Mouse (Mus musculus) heart, adult 11 months (tissue): Measurements from ENCODE around the gene Poglut1.
"Not testable (repeated sequence)": the region's sequence is repeated elsewhere in the genome, so short reads cannot be mapped to it uniquely, and the experiment has no call there.

ENCODE experiments used
- DNase-seq: peaks from one replicate; pipeline ENCODE4 v3.0.0; 2022

The Poglut1 gene

DNA sequence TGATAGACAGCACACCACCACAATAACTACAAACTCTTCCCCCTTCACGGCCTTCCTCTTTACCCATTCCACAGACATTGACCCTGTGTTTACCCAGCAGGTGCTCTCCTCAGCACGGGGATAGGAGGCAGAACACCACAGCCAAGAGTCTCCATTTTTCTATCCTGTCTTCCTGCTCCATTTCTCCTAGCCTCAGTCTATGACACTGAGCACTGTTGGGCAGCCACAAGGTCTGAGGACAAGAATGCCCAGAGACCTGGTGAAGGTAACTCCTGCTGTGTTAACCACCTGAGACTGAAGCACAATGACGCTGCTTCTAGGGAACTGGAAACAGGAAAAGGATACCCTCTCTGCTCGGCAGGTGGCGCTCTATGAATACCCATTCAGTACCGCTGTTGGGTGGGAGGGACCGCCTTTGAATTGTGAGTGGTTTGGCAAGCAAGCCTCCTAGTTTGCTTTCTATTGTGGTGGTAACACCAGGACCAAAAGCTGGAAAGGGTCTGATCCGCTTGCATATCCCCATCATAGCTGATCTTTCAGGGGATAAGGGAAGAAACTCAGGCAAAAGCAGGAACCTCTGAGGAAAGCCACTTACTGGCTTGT, 13.4 kb downstream of the Poglut1 start:
- peak; percentile 96 for DNase-seq

DNA sequence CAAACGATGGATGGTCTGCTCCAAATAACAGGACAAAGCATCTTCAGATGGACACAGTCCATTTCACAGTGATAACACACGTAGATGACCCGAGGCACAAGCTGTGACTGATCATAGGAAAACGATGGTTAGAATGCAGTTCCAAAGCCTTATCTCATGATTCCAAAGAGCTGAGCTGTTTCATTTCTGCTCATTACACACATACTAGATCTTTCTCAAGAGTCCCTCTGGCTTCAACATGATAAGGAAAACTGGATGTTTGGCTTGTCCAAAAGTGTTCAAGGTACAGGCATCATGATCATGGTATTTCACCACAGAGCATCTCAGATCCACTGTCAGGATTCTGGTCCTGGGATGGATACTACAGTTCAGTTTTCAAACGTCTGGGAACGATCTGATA, 23.8 kb downstream of the Poglut1 start:
- DNase-seq: no peak

DNA sequence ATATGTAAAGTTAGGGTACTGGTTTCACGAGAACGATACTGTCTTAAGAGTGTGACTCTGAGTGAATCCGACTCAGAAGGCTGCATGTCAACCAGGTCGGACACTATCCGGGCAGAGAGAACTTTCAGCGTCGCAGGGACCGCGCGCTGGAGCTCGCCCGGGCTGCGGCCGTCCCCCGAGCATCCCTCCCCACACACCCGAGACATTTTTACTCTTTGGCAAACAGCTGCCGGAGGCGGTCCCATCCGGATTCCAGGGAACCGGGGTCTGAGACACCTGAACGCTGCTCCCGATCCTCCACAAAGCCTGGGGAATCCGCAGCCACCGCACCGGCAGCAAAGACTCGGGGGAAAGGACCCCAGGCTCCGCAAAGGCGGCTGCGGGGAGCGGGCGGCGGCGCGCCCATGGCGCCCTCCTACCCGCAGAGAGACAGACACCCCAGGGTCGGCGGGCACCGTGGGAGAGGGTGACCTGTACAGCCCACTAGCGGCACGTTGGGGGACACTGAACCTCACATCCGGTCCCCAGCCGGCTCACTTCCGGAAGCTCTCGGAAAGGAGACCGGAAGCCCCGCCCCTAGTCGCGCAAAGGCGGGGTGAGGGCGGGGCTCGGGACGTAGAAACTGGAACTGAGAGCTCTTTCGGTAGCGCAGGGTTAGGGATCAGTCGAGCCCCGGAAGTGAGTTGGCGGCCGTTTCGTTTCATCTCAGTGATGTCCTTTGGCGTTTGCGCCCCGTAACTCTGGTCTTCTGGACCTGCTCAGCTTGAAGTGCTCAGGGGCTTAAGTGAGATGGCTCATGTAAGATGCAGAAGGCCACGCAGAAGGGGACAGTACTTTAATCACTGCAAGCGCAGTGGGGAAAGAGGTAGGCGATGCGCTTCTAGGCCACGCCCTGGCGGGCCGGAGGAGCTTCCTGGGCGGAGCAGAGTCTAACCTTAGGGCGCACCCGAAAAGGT, 27.7 kb downstream of the Poglut1 start, which contains the start of gene Timmdc1:
Gene Timmdc1 (minus strand): TSS at position 535 of the 956 bp plus-strand sequence.
- DNase-seq: peak; percentile 100

DNA sequence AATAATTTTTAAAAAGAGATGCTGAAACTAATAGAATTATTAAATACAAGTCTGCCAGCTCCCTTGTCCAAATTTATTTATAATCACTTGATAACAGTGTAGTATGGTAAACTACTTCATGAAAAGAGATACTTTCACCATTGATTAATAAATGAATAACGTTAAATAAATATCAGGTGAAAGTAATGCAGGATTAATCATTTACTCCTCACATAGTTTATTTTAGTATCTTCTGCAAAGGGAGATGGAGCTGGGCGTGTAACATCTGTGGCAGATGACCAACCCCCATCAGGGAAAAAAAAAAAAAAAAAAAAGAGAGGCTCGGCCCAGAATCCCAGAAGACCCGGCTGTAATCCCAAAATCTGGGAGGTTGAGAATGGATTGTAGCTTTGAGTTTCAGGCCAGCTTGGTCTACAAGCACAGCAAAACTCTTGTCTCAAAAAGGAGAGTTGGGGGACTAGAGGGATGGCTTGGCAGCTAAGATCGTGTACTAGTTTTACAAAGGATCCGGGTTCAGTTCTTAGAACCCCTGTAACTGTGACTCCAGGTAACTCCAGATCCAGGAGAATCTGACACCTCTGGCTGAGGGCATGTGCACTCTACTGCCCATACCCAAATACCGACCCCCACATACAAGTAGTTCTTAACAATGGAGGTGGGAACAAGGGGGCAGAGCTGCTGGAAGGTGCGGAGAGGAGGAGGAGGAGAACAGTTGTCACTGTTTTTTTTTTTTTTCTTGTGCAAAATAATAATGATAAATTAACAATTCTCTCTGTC, 28.7 kb downstream of the Poglut1 start:
- DNase-seq: no peak

DNA sequence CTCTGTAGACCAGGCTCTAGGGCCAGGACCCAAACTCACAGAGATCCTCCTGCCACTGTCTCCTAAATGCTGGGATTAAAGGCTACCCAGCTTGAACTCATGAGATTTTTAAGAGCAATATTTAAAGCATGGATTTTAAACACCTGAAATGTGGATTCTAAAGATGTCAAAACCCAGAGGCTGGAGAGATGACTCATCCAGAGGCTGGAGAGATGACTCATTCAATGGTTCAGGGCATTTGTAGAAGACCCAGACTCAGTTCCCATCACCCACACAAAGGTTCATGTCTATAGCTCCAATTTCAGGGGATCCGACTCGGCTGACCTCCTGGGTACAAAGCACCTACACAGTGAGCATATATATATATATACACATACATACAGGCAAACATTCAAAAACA, 30.9 kb downstream of the Poglut1 start:
- no peak for DNase-seq

DNA sequence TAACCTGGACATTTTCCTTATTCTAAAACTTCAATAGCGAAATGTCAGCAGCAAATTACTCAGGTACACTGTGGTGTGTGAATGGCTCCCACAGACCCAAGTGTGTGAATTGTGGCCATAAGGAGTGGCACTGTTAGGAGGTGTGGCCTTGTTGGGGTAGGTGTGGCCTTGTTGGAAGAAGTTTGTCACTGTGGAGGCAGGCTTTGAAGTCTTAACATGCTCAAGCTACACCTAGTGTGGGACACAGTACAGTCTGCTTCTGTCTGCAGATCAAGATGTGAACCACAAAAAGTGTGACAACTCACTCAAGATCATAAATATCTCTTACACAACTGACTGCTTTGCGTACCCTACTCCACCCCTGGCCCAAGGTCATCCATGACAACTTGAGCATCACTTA, 39.2 kb downstream of the Poglut1 start:
- DNase-seq: no peak

DNA sequence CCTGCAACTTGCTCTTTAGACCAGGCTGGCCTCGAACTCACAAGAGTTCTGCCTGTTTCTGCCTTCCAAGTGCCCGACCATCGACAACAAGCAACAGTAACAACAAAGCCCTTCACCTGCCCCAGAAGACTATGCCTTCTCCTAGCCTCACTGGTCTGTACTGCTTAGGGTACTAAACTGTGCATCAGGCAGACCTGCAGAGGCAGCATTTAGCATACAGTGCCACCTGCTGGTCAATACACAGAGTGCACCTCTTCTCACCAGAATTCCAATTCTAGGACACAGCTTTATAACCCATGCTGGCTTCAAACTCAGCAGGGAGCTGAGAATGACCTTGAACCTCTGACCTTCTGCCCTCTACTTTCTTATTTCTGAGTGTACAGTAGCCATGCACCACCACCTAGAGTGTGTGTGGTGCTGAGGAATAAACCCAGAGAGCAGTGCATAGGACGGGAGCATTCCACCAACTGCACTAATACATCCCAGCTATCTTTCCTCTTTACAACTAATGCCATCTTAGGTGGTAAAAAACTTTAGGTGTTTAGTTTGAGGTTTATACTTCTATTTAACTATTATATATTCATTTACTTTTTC, 43.9 kb downstream of the Poglut1 start:
- DNase-seq: no peak

DNA sequence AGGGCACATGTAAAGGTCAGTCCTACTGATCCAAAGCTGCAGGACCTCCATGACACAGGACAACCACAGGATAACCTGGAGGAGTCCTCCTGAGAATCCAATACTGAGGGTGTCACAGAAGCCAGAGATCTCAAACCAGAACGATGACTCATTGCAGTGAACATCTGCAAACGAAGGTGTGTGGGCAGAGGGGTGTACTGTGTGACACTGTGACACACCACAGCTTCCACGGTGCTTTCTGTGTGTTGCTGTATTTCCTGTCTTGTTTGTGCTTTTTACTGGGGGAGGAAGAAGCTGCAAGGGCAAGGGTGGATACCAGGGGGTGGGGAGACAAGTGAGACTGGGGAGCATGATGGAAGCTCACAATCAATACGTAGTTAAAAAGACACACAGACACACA, 46.5 kb downstream of the Poglut1 start:
- no peak for DNase-seq

DNA sequence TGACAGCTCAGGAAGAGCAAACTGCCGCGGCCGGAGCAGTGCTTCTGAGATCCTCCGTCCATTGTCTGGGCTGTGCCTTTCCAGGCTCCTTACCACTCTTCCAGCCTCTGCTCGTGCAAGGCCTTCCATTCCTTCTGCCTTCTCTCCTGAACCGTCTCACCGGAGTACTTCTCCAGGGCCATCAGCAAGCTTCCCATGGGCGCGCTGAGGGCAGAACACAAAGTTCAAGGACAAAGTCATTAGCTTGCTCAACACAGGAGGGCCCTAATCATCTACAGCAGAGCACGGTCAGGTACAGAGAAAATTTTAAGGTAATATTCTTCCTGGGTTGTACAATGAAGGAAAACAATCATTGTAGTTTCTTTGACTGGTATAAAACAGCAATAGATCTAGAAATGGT, 47.6 kb downstream of the Poglut1 start:
- DNase-seq: no peak

DNA sequence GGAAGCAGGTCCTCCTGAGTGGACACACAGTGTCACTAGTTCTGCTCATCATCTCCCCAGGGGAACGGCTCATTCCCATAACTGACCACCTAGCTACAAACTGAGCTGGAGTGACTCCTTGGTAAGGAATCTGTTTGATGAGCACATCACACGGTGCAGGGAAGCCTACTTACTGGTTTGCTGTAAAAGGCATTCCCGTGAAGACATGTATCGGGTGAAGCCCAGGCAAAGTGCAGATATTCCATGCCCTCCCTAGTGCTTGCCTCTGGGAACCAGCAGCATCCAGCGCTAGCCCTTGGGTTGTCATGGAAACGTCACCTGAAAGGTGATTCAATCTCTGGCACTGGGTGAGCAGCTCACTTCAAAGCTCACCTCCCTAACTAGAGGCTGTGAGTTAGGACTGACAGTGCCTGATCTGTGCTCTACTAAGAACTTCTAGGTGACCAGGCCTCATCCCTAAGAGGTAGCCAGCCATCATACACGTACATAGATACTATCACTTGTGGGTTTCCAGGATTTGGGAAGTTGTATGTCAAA, 53.4 kb downstream of the Poglut1 start:
- no peak for DNase-seq

DNA sequence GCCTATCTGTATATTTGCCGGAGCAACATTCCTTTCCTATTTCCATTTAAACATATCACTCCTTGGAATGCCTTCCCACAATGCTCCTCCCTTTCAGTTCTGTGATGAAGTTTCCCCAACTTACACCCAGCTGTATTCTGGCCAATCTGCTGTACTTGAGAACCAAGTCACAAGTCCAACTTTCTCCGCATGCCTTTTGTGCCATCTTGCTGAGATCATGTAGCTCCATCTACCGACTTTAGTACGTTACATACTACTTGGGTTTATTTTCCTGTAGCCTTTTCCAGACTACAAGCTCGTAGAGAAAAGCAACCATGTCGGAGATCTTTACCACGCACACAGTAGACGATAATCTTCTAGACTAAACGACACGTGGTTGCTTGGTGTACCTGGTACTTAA, 56.2 kb downstream of the Poglut1 start:
- DNase-seq: no peak

DNA sequence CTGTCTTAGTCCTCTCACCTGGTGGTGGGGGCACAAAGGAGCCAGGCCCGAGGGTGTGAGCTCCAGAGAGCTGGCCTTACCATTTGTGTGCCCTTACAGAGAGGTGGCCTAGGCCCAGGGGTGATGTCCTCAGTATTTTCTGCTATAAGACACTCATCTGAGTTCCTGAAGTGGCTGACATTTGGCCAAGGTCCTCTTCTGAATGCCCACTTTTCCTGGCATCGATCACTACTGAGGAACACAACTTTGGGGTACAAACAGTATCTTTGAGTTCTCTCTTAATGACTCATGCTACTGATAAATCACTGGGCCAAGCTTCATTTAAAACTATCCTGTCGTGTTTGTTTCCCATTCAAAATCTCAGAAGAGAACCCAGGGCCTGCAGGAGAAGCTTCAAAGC, 57.5 kb downstream of the Poglut1 start:
- DNase-seq: no peak

DNA sequence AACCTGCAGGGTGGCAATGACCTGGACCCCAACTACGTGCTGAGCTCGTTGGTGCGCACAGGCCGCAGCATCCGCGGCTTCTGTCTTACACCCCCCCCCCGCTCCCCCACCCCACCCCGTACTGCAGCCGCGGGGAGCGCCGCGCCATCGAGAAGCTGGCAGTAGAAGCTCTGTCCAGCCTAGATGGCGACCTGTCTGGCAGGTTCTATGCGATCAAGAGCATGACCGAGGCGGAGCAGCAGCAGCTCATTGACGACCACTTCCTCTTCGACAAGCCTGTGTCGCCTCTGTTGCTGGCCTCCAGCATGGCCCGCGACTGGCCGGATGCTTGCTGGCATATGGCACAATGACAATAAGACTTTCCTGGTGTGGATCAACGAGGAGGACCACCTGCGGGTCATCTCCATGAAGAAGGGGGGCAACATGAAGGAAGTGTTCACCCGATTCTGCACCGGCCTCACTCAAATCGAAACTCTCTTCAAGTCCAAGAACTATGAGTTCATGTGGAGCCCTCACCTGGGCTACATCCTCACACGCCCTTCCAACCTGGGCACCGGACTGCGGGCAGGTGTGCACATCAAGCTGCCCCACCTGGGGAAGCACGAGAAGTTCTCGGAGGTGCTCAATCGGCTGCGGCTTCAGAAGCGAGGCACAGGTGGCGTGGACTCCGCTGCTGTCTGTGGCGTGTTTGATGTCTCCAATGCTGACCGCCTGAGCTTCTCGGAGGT, 66.3 kb downstream of the Poglut1 start:
- DNase-seq: peak; percentile 92

DNA sequence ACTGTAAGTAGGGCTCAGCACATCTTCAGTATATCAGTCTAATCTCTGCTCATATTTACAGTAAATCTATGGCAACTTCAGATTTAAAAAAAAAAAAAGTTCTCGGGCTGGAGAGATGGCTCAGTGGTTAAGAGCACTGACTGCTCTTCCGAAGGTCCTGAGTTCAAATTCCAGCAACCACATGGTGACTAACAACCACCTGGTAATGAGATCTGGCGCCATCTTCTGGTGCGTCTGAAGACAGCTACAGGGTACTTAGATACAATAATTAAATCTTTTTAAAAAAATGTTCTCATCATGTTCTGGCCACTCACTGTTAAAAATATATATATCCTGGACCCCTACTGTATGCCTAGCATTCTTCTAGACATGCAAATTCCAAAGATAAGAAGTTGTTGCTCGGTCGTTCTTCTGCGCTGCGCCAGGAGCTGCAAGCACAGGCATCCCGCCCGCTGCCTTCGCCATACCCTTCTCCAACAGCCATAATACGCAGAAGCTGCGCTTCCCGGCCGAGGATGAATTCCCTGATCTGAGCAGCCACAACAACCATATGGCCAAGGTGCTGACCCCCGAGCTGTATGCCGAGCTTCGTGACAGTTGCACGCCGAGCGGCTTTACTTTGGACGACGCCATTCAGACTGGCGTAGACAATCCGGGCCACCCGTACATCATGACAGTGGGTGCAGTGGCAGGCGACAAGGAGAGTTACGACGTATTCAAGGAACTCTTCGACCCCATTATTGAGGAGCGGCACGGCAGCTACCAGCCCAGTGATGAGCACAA, 67.1 kb downstream of the Poglut1 start:
- DNase-seq: peak; percentile 91

DNA sequence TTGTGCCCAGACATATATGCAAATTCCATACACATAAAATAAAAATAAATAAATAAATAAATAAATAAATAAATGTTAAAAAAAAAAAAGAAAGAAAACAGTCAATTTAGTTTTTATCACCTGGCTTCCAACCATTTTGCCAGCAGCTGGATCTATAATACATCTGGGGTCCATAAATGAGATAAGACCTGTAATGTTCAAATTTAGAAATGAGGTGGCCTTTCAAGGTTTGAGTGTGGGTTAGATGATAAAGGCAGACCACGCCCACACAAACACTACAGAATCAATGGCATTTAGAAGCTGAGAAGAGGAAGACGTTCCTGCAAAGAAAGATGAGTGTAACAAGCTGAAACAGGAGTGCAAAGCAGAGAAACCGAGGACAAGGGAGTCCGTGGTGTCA, 68.7 kb downstream of the Poglut1 start:
- no peak for DNase-seq

DNA sequence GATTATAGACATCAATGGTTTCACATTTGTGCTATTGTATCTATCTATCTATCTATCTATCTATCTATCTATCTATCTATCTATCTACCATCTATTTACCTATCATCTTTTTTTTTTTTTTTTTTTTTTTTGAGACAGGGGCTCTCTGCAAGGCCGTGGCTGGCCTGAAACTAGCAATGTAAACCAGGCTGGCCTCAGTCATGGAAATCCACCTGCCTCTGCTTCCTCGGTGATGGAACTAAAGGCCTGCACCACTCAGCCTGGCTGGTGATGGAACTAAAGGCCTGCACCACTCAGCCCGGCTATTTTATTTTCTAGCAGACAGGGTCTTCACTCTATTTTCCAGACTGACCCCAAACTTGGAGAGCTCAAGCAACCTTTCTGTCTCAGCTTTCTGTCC, 71.8 kb downstream of the Poglut1 start:
- peak; percentile 75 for DNase-seq

DNA sequence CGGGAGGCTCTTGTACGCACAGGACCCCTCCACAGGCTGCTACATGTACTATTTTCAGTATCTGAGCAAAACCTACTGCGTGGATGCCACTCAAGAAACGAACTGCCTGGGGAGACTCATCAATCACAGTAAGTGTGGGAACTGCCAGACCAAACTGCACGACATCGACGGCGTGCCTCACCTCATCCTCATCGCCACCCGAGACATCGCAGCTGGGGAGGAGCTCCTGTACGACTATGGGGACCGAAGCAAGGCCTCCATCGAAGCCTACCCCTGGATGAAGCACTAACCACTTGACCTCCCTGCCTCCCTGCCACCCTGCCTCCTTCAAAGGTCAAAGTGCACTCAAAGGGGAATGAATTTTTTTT, 72.8 kb downstream of the Poglut1 start:
- DNase-seq: not testable (repeated sequence)

DNA sequence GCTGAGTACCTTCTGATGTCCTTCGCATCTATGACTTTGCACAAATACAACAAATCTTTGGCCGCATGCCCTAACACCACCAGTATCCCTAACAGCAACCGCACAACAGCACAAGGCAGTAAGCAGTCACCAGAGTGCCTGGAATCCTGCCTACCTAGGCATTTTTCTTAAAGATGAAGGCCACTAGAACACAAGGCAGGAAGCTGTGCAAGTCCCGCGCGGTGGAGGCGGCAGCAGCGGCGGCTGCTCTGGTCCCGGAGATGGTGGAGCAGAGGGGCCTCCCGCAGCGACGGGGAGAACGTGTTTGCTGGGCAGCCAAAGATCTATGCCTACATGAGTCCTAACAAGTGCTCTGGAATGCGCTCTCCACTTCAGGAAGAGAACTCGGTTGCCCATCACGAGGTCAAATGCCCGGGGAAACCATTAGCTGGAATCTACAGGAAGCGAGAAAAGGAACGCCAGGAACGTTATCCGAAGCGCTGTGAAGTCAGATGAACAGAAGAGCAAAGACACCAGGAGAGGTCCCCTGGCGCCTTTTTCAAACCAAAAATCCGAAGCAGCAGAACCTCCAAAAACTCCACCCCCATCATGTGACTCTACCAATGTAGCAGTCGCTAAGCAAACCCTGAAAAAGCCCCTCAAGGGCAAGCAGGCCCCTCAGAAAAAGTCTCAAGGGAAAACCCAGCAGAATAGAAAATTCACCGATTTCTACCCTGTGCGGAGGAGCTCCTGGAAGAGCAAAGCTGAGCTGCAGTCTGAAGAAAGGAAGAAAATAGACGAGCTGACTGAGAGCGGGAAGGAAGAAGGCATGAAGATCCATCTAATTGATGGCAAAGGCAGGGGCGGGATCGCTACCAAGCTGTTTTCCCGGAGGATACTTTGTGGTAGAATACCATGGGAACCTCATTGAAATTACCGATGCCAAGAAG, 73.5 kb downstream of the Poglut1 start:
- peak; percentile 95 for DNase-seq

DNA sequence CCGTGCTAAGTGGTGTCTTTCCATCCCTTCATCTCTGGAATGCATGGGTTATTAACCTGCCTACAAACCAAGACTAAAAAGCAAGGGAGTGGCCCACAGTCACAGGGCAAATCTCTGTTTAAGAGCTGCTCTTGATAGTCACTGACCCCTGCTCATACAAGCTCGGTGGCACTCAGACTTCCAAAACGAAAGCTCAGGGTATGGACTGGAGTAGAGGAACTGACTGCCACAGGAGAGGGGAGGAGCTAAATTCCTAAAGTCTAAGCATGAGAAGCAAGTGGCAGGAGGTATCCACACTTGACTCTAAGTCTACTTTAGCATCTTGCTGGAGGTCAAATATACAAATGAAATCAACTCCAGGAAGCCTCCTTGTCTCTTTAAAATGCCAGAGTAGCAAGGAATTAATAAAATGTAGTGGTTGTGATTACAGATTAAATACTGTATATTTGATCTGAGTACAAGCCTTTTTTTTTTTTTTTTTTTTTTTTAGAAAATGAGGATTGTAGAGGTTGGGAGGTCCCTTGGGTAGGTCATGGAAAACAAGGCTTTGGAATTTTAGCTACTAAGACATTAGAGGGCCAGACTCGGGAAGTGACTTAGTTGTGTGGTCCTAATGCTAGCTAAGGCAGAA, 74.3 kb downstream of the Poglut1 start:
- peak; percentile 90 for DNase-seq
